Mouse (Mus musculus) left cerebral cortex, adult 9 months (tissue): ENCODE measurements around the gene Ifi207.
A peak's percentile ranks its signal among the peaks of the same experiment; 100 is the strongest.
"Not testable (repeated sequence)": the region's sequence is repeated elsewhere in the genome, so short reads cannot be mapped to it uniquely, and the experiment has no call there.

ENCODE experiments used
- DNase-seq, 2 experiments: peaks; one replicate each; pipeline ENCODE4 v3.0.0; 2022; ENCODE audit warnings: low spot score in 2 of 2

Gene Ifi207

DNA sequence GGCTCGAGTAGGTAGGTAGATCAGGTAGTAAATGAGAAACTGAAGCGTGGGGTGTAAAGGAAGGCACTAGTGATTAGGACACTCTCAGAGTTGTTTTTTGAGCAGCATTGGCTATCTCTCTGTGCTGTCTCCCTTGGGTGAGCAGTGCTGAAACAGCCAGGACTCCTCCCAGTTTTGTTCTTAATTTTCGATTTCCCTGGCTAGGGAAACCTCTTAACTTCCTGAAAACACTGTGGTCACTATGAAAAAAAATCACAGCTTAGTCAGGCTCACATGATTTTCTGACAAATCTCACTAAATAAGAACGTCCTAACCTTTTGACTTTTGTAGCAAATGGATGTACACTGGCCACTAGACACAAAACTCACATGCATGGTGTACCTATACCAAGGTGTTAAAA, at the start of gene Ifi207:
Gene Ifi207, minus strand, starts transcription at position 92 of the 400 bp plus-strand sequence.
- no peak for DNase-seq

DNA sequence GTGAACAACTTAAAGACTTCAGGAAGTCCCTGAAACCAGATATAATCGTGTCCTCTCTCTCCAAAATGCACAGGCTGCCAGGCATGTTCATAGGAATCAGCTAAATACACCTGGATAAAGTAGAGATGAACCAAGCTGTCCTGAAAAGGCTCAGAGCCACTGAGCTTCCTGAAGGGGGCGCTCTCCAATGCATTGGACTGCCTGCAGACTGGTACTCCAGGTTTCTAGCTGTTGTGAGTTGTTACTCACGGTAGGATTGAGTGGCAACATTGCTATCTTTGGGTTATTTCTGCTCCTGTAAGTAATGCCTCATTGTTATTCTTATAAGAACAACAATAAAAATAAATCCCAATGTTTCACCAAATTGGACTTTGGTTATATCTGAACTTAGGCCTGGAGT, 31.9 kb upstream of the Ifi207 start:
- DNase-seq: not testable (repeated sequence)

DNA sequence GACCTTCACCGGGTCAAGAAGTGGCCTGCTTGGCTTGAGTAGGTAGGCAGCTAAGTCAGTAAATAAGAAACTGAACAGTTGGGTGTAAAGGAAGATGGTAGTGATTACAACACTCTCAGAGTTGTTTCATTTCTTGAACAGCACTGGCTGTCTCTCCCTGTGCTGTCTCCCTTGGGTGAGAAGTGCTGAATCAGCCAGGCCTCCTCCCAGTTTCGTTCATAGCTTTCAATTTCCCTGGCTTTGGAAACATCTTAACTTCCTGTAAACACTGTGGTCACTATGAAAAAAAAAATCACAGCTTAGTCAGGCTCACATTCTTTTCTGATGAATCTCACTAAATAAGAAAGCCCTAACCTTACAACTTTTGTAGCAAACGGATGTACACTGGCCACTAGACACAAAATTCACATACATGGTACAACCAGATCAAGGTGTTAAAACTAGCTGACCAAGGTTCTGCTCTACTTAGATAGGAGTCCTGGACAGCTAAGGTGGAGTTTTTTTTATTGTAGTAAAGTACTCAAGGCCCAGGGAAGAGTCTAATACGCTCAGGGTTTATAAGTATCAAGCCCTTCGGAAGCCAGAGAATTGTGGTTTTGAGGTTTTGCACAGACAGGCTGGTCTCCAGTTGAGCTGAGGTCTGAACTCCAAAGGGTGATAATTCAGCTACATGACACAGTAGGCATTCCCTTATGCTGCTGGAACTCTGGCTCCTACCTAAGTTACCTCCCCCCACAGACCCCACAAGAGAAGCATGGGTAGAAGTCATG, 25.5 kb upstream of the Ifi207 start, which contains the start of gene Ifi204:
Gene Ifi204, minus strand, starts transcription at position 96 of the 770 bp plus-strand sequence.
- DNase-seq: peak in 1 of 2 experiments; percentile 7

DNA sequence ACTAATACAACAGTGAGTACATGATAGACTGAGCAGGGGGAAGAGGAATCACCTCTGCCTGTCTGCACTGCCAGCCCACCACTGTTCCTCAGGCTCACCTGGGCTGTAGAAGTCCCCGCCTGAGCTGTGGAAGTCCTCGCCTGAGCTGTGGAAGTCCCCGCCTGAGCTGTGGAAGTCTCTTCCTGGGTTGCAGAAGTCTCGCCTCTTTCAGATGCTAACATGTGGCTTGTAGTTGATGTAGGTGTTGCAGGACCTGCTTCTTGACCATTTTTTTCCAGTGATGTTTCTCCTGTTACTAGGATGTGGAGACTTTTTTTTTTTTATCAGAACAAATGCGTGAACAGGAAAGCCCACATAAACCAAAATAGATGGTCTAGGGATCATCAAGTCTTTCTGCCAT, 18.5 kb upstream of the Ifi207 start:
- not testable (repeated sequence) for DNase-seq

DNA sequence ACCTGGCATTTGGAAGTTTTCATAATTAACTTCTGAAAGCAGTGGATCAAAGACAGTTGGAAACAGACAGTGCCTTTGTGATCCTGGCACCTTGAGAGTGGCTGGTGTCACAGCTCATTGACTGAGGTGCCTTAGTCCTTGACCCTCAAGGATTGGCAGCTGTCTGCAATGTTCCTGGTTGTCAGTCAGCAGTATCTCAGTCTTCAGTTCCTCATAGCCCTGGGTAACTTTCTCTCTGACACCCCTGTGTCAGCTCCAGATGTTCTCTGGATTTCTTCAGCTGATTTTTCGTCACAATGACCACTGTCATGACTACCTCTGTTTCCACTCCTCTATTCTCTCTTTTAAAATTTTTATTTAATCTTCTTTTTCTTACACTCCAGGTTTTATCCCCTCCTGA, 715 bp upstream of the Ifi207 start:
- no peak for DNase-seq

DNA sequence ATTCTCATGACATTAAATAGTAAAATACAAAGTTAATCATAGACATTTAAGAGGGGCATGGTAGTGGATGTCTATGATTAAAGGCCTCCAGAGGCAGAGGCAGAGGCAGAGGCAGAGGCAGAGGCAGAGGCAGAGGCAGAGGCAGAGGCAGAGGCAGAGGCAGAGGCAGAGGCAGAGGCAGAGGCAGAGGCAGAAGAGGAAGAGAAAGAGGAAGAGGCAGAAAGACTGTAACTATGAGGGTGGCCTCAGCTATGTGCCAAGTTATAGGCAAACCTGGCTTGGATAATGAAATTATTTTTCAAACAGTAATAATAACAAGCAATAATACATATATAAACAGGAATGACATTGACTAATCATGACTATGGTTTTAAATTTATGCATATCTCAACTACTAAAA, 1.0 kb downstream of the Ifi207 start:
- DNase-seq: no peak

DNA sequence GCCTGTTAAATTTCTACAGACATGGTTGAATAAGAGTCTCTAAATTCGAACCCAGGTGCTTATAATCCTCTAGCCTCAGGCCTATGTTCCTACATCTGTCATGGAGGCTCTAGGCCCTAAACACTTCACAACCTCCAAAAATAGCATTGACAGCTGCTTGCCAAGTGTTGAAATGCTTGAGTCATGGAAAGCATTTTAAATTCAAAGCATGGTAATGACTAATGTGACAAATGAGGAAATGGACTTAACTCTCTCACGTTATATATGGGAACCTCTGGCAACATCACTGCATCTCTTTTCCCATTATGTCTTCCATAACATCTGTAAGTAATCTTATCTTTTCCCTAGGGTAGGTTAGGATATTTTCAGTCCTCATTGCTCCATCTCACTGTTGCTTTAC, 4.6 kb downstream of the Ifi207 start:
- no peak for DNase-seq

DNA sequence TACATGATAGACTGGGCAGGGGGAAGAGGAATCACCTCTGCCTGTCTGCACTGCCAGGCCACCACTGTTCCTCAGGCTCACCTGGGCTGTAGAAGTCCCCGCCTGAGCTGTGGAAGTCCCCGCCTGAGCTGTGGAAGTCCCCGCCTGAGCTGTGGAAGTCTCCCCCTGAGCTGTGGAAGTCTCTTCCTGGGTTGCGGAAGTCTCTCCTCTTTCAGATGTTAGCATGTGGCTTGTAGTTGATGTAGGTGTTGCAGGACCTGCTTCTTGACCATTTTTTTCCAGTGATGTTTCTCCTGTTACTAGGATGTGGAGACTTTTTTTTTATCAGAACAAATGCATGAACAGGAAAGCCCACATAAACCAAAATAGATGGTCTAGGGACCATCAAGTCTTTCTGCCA, 6.5 kb downstream of the Ifi207 start:
- DNase-seq: not testable (repeated sequence)

DNA sequence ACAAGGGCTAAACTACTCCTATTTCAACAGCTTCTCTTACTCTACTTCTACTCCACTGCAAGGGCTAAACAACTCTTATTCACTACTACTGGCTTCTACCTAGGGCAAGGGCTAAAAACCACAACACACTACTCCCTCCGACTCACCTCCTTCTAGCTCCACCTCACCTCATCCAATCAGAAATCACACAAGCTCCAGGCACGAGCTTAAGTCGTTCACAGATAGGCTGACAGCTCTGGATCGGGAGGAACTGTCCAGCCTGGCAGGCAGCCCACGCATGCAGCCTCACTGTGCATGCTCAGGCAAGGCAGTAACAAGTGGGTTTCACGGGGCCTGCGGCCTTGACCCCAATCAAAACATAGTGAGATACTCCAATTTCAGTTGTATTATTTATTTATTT, 8.3 kb downstream of the Ifi207 start:
- DNase-seq: no peak

DNA sequence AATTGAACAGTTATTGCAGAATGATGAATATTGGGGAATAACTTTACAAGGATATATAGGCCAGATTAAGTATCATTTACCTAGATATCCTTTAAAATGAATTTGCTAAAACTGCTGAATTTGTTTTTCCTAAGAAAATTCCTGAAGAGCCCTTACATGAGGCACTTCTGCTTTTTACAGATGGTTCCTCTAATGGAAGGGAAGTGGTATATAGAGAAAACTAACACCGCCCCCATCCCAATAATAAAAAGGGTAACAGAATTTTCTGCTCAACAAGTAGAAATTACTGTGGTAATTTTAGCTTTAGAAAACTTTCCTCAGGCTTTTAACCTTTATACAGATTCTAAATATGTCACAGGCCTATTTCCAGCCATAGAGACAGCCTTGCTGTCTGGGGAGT, 47.3 kb downstream of the Ifi207 start:
- no peak for DNase-seq

DNA sequence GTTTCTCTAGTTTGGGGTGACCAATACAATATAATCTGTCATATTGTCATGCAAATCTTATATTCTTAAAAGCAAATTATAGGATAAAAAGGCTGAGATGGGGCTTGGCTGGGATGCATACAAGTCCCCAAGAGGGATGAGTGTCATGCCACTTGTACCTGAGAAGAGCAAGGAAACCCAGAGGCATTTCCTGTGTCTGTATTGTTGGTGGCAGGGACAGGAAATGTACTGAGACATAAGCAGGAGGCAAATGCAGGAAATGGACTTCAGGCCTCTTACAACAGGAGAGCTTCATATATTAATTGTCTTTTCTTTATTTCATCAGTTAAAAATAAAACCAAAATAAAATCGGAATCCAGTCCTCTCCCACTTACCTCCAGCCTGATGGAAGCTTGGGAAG, 62.9 kb downstream of the Ifi207 start:
- DNase-seq: not testable (repeated sequence)

DNA sequence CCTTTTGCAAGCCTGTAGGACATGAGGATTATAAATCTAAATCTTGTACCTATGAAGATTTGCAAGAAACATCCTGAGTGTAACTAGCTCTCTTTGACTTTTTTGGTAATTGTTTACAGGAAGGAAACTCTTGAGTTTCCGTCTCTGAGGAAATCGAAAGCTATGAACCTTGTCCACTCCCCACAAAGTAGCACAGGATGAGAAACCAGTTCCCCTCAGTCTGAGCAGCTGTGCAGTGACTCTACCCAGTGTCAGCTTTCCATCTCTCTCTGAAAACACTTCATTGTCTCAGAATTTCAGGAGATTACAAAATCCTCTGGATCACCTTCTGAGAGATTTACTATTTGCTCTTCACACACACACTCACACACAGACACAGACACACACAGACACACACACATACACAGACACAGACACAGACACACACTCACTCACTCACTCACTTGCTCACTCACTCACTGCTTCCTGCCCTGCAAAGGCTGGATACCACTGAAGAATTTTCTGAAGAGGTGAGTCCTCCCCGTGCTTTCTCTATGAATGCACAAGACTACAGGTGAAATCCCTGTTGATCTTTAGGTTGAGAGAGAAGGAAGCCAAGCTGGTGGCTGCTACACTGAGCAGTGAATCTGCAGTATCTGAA, 68.0 kb downstream of the Ifi207 start, which contains the start of gene Ifi208:
Gene Ifi208, plus strand, starts transcription at position 218 of the 640 bp plus-strand sequence.
- not testable (repeated sequence) for DNase-seq
